Mouse (Mus musculus) hindbrain, embryonic 11.5 days (tissue): ENCODE results near the gene Atrnl1. TPM values are rescaled to one million over a fixed set of nuclear protein-coding genes. Genes with fewer than 3 reads are reported as not detected.

Experiments
- ATAC-seq: fragments of 200-750 bp; cut with Nextera tagmentation; 2 replicates; pipeline ENCODE4 v1.8.0; 2017; ENCODE audit warnings: mild to moderate bottlenecking, moderate TSS enrichment, moderate library complexity; ENCODE audit not compliant: low FRiP score
- DNase-seq: peaks from one replicate; pipeline ENCODE4 v3.0.0-alpha.2; 2015; ENCODE audit warnings: low spot score
- H3K27ac ChIP-seq: fragments of 300-500 bp; sonication (generic); 2 replicates; pipeline ENCODE4 v1.5.1; 2014; ENCODE audit warnings: mild to moderate bottlenecking, low read depth, low read length
- H3K27me3 ChIP-seq: fragments of 300-500 bp; sonication (generic); 2 replicates; pipeline ENCODE4 v1.6.1; 2014; ENCODE audit warnings: mild to moderate bottlenecking, low read length, moderate library complexity, mixed read lengths; ENCODE audit not compliant: control insufficient read depth, insufficient read depth
- H3K36me3 ChIP-seq: fragments of 300-500 bp; sonication (generic); 2 replicates; pipeline ENCODE4 v1.6.1; 2014; ENCODE audit warnings: mild to moderate bottlenecking, low read length, moderate library complexity, mixed read lengths; ENCODE audit not compliant: control insufficient read depth, insufficient read depth
- H3K4me1 ChIP-seq: fragments of 300-500 bp; sonication (generic); replicated peaks from 2 replicates; pipeline ENCODE4 v1.6.1; 2014; ENCODE audit warnings: low read length, mixed read lengths; ENCODE audit not compliant: control insufficient read depth, insufficient read depth
- H3K4me2 ChIP-seq: fragments of 300-500 bp; sonication (generic); replicated peaks from 2 replicates; pipeline ENCODE4 v1.6.1; 2014; ENCODE audit warnings: mild to moderate bottlenecking, low read depth, low read length
- H3K4me3 ChIP-seq: fragments of 300-500 bp; sonication (generic); 2 replicates; pipeline ENCODE4 v1.5.1; 2014; ENCODE audit warnings: low read depth, low read length
- H3K9ac ChIP-seq: fragments of 300-500 bp; sonication (generic); 2 replicates; pipeline ENCODE4 v1.6.1; 2014; ENCODE audit warnings: low read depth, low read length
- H3K9me3 ChIP-seq: fragments of 300-500 bp; sonication (generic); 2 replicates; pipeline ENCODE4 v1.6.1; 2016; ENCODE audit warnings: low read length; ENCODE audit not compliant: control insufficient read depth
- WGBS: fragments of 180-500 bp; shearing (Covaris S2); extraction: QIAGEN DNeasy Blood & Tissue Kit; methylation state at CpG from one replicate; pipeline ENCODE4 v1.1.7; 2014; 5-methylcytosine and 5-hydroxymethylcytosine counted together
- polyA plus RNA-seq: library from polyadenylated mRNA; unstranded; fragments of >200 nt; fragmentation: Nextera tagmentation; extraction: Ambion mirVana; gene quantifications from 2 replicates; pipeline ENCODE4 v1.2.1, GENCODE M21; 2014

The Atrnl1 gene
- polyA plus RNA-seq, 1 experiment from 2014 or later, result 6.6 TPM

GRCm38 (mm10) chr19:57833083-57833482 lies 222.2 kb downstream of the Atrnl1 start:
- Histone ChIP-seq H3K4me3 (no peak overlapping the region), H3K27me3 (no peaks in the 10 kb centered on the region), H3K4me2 (no peak overlapping the region), H3K4me1 (no peaks in the 10 kb centered on the region), H3K9ac (no peak overlapping the region), H3K27ac (no peak overlapping the region), H3K9me3 (no peaks in the 10 kb centered on the region), H3K36me3 (no peaks in the 10 kb centered on the region)
- ATAC-seq, result no peak
- 90% methylated on average over 7 of the region's 7 CpGs for WGBS
- no peak for DNase-seq

GRCm38 (mm10) chr19:57837882-57838281 lies 227.0 kb downstream of the Atrnl1 start:
- WGBS, result 82% methylated on average over 6 of the region's 6 CpGs
- no peaks in the 10 kb centered on the region for H3K4me1 ChIP-seq
- H3K9me3 ChIP-seq, result no peaks in the 10 kb centered on the region
- ATAC-seq, result no peak
- no peak overlapping the region for H3K4me3 ChIP-seq
- H3K27me3 ChIP-seq, result no peaks in the 10 kb centered on the region
- no peak overlapping the region for H3K9ac ChIP-seq
- H3K4me2 ChIP-seq, result no peak overlapping the region
- DNase-seq, result no peak
- no peak overlapping the region for H3K27ac ChIP-seq
- no peaks in the 10 kb centered on the region for H3K36me3 ChIP-seq

- H3K36me3 ChIP-seq, result no peaks in the 10 kb centered on the region
- H3K9me3 ChIP-seq, result no peaks in the 10 kb centered on the region
- H3K4me3 ChIP-seq, result no peak overlapping the region
- no peak overlapping the region for H3K9ac ChIP-seq
- H3K27me3 ChIP-seq, result no peaks in the 10 kb centered on the region
- DNase-seq (no peak), ATAC-seq (no peak)
- WGBS, result 79% methylated on average over 9 of the region's 9 CpGs
- H3K4me2 ChIP-seq, result no peak overlapping the region
- H3K27ac ChIP-seq, result no peak overlapping the region
- H3K4me1 ChIP-seq, result no peaks in the 10 kb centered on the region
These were observed 227.7 kb downstream of the Atrnl1 start for GRCm38 (mm10) chr19:57838546-57838945.

GRCm38 (mm10) chr19:57849915-57850314 lies 239.1 kb downstream of the Atrnl1 start:
- Histone ChIP-seq H3K36me3 (no peaks in the 10 kb centered on the region), H3K9ac (no peak overlapping the region), H3K27ac (no peak overlapping the region), H3K27me3 (no peaks in the 10 kb centered on the region), H3K4me1 (no peaks in the 10 kb centered on the region), H3K9me3 (no peaks in the 10 kb centered on the region), H3K4me2 (no peak overlapping the region), H3K4me3 (no peak overlapping the region)
- ATAC-seq, result no peak
- 82% methylated on average over 4 of the region's 7 CpGs for WGBS
- no peak for DNase-seq

GRCm38 (mm10) chr19:57868350-57868749 lies 257.5 kb downstream of the Atrnl1 start:
- Histone ChIP-seq H3K27ac (no peak overlapping the region), H3K9me3 (no peaks in the 10 kb centered on the region), H3K27me3 (no peaks in the 10 kb centered on the region), H3K4me3 (no peak overlapping the region), H3K36me3 (no peaks in the 10 kb centered on the region), H3K4me2 (no peak overlapping the region), H3K9ac (no peak overlapping the region), H3K4me1 (no peaks in the 10 kb centered on the region)
- WGBS, result 84% methylated on average over 4 of the region's 4 CpGs
- no peak for DNase-seq
- no peak for ATAC-seq

GRCm38 (mm10) chr19:57870871-57871270 lies 260.0 kb downstream of the Atrnl1 start:
- Histone ChIP-seq H3K36me3 (no peaks in the 10 kb centered on the region), H3K4me2 (no peak overlapping the region), H3K27ac (no peak overlapping the region), H3K4me1 (no peaks in the 10 kb centered on the region), H3K9me3 (no peaks in the 10 kb centered on the region), H3K27me3 (no peaks in the 10 kb centered on the region), H3K9ac (no peak overlapping the region), H3K4me3 (no peak overlapping the region)
- WGBS, result 69% methylated on average over 13 of the region's 13 CpGs
- no peak for DNase-seq
- ATAC-seq, result no peak

- Histone ChIP-seq H3K4me1 (no peaks in the 10 kb centered on the region), H3K36me3 (no peaks in the 10 kb centered on the region), H3K27me3 (no peaks in the 10 kb centered on the region), H3K9me3 (no peaks in the 10 kb centered on the region), H3K4me2 (no peak overlapping the region), H3K27ac (no peak overlapping the region), H3K4me3 (no peak overlapping the region), H3K9ac (no peak overlapping the region)
- no peak for ATAC-seq
- DNase-seq, result no peak
- 93% methylated on average over 6 of the region's 6 CpGs for WGBS
These were observed 265.2 kb downstream of the Atrnl1 start for GRCm38 (mm10) chr19:57876057-57876456.

- H3K9ac ChIP-seq, result no peak overlapping the region
- WGBS, result 100% methylated on average over 4 of the region's 4 CpGs
These were observed 266.5 kb downstream of the Atrnl1 start for GRCm38 (mm10) chr19:57877343-57877742.

GRCm38 (mm10) chr19:57878583-57878982 lies 267.7 kb downstream of the Atrnl1 start:
- no peaks in the 10 kb centered on the region for H3K4me1 ChIP-seq
- H3K27me3 ChIP-seq, result no peaks in the 10 kb centered on the region
- 74% methylated on average over 9 of the region's 9 CpGs for WGBS
- DNase-seq (no peak), ATAC-seq (no peak)
- H3K4me3 ChIP-seq, result no peak overlapping the region
- H3K27ac ChIP-seq, result no peak overlapping the region
- H3K9ac ChIP-seq, result no peak overlapping the region
- no peak overlapping the region for H3K4me2 ChIP-seq
- no peaks in the 10 kb centered on the region for H3K9me3 ChIP-seq
- H3K36me3 ChIP-seq, result no peaks in the 10 kb centered on the region

More at GRCm38 (mm10) chr19:57877343-57877742, 266.5 kb downstream of the Atrnl1 start:
- H3K4me3 ChIP-seq, result no peak overlapping the region
- H3K4me2 ChIP-seq, result no peak overlapping the region
- H3K9me3 ChIP-seq, result no peaks in the 10 kb centered on the region
- no peak for ATAC-seq
- no peaks in the 10 kb centered on the region for H3K36me3 ChIP-seq
- no peak for DNase-seq
- H3K4me1 ChIP-seq, result no peaks in the 10 kb centered on the region
- H3K27ac ChIP-seq, result no peak overlapping the region
- no peaks in the 10 kb centered on the region for H3K27me3 ChIP-seq
